Mouse (Mus musculus): Measurements from ENCODE around the gene Prn.

Prn gene

GRCm38 (mm10) chr2:131909683-131910572, at the start of gene Prn, which contains the start of gene Prnp:
Prn (plus strand) TSS chr2:131909957.
Prnp (plus strand) TSS chr2:131909928.
- DNase-seq (ENCODE audit: low spot score in 2 of 2): peak; percentile 86 to 89

DNA sequence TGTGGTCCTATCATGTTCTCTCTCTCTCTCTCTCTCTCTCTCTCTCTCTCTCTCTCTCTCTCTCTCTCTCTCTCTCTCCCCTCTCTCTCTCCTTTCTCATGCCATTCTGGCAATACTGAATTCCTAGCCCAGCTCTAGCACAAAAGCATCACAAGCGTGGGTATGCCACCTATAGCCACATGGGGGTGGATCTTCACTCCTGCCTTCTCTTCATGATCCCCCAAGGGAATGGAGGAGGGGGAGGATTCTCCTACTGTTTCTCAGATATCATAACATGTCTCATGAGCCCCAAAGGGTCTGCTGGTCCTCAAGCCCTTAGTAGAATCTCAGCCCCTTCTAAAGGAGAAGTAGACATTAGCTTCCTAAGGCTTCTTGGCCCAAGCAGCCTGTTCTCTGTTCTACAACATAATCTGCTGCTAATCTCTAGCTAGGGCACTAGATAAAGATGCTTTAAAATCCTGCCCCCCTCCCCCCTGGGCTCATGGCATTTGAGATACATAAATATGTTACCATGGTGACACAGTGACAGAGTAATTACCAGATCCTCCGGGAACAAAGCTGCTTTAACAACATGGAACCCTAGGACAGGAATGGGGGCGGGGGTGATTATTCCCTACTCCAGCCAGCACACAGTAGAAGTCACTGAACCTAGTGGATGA, 47.0 kb upstream of the Prn start:
- DNase-seq (ENCODE audit: low spot score in 2 of 2): no peak

- no peak for DNase-seq (ENCODE audit: low spot score in 2 of 2)
Observed at GRCm38 (mm10) chr2:131863472-131863871, 46.3 kb upstream of the Prn start.

GRCm38 (mm10) chr2:131864262-131864796, 45.4 kb upstream of the Prn start:
- DNase-seq (ENCODE audit: low spot score in 2 of 2): no peak

- no peak for DNase-seq (ENCODE audit: low spot score in 2 of 2)
Observed at GRCm38 (mm10) chr2:131866676-131867075, 43.1 kb upstream of the Prn start.

DNA sequence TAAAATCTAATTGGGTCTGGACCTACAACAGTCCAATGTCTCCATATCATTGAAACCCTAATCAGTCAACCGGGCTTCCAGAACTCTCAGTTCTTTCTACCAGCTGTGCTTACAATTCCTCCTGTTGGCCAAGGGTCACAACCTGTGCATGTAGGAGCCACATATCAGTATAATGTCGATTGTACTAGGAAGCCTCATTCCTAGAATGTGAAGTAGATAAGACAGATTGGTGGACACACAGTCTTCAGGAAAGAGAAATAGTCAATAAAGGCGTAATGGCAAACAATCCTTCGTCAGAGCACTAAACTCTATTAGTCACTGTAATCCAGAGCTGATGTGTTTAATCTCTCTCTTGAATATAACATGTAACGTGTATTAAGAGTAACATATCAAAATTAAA, 40.8 kb upstream of the Prn start:
- DNase-seq (ENCODE audit: low spot score in 2 of 2): no peak

DNA sequence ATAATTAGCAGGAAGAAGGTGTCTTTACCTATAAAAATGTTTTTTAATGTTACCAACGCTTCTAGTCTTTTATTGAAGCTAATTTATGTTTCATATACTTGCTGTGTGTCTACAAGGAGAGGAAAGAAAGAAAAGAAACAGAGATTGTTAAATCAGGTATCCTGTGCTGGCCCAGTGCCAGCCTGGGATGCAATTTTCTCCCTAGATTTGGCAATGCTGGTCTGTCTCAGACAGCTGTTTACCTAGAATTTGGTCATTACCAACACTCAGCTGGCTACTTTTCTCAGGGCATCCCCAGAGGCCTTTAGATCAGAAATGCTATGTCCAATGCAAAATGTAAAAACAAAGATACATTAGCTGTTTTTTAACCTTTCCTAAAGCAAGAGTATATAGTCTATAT, 36.4 kb upstream of the Prn start:
- no peak for DNase-seq (ENCODE audit: low spot score in 2 of 2)

DNA sequence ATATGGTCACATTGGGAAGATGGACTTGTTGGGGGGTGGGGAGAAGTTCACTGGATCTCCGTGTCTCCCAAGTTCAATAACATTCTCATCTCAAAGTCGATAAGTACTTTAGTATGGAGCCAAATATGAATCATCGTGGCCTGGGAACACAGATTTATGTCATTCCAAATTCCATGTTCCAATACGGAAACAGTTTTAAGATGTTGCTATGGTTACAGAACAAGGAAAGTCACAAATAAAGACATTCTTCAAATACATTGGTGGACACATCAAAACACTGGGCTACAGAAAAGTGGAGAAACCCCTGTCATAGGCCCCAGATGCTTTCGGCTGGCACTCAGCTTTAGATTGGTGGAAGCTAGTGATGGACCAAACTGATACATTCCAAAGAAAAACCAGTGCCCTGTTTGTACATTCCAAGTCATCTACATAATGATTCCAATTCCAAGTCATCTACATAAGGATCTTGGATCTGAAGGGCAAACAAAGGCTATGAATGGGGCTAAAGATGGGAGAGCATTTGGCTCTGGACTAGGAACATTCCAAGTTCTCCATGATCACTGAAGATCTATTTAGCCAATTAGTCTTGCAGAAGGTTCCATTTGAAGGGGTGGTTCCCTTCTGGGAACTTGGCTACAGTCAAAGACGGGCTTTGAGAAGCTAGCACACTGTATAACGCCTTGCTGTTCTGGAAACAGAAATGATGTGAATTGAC, 33.0 kb upstream of the Prn start:
- no peak for DNase-seq (ENCODE audit: low spot score in 2 of 2)

- DNase-seq (ENCODE audit: low spot score in 2 of 2): no peak
Observed at GRCm38 (mm10) chr2:131881766-131882165, 28.0 kb upstream of the Prn start.

- peak; percentile 32 to 56 for DNase-seq (ENCODE audit: low spot score in 2 of 2)
Observed at GRCm38 (mm10) chr2:131883136-131883535, 26.6 kb upstream of the Prn start.

DNA sequence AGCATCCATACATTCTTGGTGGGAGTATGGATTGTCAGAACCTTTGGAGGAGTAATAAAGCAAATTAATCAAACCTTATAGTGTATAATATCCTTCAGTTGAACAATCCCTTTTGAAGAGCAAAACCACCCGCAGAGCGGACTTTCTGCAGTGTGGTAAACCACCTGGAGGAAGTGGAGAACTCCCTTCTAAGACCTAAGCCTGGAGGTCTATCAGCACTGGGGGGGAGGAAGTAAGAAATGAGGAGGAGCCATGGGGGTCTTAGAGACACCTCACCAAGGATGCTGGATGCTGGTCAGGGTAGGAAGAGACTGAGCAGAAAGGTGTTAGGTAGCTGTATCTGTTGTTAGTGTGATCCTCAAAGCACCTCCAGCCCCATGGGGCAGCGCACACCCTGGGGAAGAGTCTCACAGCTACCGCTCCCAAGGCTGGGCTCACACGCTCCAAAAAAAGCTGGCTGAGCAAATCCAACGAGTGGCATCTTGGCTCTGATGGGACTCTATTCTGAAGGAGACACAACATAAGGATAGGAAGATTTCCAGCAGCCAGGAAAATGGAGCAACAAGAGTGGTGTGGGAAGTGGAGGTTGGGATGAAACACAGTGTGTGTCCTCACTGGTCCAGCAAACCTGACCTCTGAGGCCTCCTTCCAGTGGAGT, 23.1 kb upstream of the Prn start:
- DNase-seq (ENCODE audit: low spot score in 2 of 2): no peak

GRCm38 (mm10) chr2:131888233-131888632, 21.5 kb upstream of the Prn start:
- no peak for DNase-seq (ENCODE audit: low spot score in 2 of 2)

DNA sequence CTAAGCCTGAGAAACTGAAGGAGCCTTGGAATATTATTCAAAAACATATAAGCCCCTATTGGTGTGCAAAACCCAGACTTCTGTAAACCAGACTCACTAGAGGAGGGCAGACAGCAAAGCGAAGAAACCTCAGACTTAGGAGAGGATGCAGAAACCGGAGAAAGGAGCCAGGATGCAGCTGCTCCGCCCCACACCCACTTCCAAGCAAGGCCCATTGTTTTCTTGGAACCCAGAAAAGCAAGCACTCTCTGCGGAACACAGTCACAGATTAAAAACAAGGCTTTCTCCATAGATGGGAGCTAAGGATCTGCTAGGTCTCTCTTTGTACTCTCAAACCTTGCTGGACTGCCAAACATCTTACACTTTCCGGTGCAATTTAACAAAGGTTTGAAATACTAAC, 17.2 kb upstream of the Prn start:
- DNase-seq (ENCODE audit: low spot score in 2 of 2): no peak

DNA sequence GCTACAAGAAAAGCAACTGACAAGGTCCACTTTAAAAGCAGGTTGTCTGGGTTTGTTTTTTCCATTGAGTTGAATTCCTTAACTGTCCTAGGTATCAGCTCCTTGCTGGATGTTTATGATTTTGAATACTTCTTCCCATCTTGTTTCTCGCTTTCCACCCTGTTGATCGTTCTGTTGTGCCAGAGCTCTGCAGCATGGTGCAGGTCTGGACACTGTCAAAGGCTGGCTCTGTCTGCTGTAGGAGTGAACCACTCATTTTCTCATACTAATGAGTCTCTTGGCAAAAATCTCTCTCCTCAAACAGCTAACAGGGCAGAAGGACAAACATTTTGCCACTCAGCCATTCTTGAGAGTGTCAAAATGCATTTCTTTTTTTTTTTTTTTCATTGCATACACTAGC, 14.7 kb upstream of the Prn start:
- DNase-seq (ENCODE audit: low spot score in 2 of 2): no peak

- no peak for DNase-seq (ENCODE audit: low spot score in 2 of 2)
Observed at GRCm38 (mm10) chr2:131896011-131896410, 13.7 kb upstream of the Prn start.

DNA sequence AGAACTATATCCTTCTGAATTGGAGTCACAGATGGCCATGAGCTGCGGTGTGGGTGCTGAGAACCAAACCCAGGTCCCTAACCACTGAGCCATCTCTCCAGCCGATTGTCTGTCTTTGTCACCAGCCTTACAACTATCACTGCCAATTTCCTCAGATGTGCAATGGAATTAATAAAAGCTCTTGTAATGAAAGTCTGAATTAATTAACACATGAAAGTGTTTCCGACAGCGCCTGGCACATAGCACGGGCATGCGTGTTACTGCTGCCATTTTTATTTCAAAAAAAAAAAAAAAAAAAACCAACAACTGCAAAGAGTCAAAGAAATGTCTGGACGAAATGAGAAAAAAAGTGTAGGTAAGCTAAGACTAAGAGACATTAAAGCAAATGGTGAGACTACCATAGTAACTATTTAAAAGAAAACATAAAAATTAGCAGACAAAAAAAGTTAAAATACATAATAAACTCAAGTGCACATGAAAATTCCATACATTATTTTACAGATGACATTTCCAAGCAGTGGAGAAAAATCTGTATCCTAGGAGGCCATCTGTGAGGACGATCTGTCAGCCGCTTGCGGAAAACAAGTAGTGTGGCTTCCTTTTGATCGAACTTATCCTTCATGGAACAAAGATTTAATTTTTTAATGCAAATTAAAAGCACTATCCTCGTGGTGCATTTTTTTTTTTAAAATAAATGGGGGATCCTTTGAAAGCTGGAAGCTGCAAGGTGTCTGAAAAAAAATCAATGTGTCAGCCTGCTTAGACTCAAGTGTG, 12.2 kb upstream of the Prn start:
- no peak for DNase-seq (ENCODE audit: low spot score in 2 of 2)

GRCm38 (mm10) chr2:131902423-131902822, 7.3 kb upstream of the Prn start:
- no peak for DNase-seq (ENCODE audit: low spot score in 2 of 2)

DNA sequence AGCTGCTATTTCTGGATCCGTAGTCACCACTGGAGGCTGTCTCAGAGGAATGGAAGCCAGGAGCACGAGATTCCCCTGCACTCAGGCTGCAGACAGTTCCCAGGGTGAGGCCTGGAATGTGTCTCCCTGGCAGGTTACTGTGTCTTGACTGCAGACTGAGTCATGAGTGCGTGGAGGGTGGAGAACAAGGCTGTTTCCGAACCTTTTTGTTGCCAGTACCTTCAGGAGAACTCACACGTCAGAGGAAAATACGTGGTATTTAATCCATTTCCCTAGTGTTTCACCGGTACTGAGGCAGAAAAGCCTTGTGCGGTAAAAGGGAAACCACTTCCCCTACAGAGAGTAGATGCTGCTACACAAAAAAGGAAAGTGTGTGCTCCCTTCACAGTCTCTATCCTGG, 6.9 kb upstream of the Prn start:
- peak in 1 of 2 experiments; percentile 29 for DNase-seq (ENCODE audit: low spot score in 2 of 2)

GRCm38 (mm10) chr2:131905025-131905424, 4.7 kb upstream of the Prn start:
- no peak for DNase-seq (ENCODE audit: low spot score in 2 of 2)

GRCm38 (mm10) chr2:131905776-131906175, 4.0 kb upstream of the Prn start:
- no peak for DNase-seq (ENCODE audit: low spot score in 2 of 2)

- no peak for DNase-seq (ENCODE audit: low spot score in 2 of 2)
Observed at GRCm38 (mm10) chr2:131906266-131906665, 3.5 kb upstream of the Prn start.

Measured in right cerebral cortex, postnatal 36 days (tissue).